Mouse (Mus musculus) retina, embryonic 14.5 days (tissue): ENCODE measurements at regions not wholly inside any gene's neighbourhood (a gene's known extent, or its start where the extent isn't known, plus 50 kb on each side); places are given as distances from the start of the nearest gene placed in this dataset.

Source experiments
- DNase-seq: peaks from one replicate; pipeline ENCODE4 v3.0.0-alpha.2; 2015; ENCODE audit warnings: low spot score

- DNase-seq: no peak
Observed at GRCm38 (mm10) chr16:93533205-93533604, 70.7 kb downstream of the Setd4 start.

- DNase-seq: no peak
Observed at GRCm38 (mm10) chr16:93531937-93532336, 71.9 kb downstream of the Setd4 start.

GRCm38 (mm10) chr16:93522485-93522884 lies 81.4 kb downstream of the Setd4 start:
- no peak for DNase-seq

- no peak for DNase-seq
Observed at GRCm38 (mm10) chr16:93520481-93520880, 83.4 kb downstream of the Setd4 start.

GRCm38 (mm10) chr16:93518620-93519019 lies 85.2 kb downstream of the Setd4 start:
- DNase-seq: no peak

- no peak for DNase-seq
Observed at GRCm38 (mm10) chr16:93516793-93517192, 87.1 kb downstream of the Setd4 start.

- DNase-seq: no peak
Observed at GRCm38 (mm10) chr16:93515456-93515941, 88.4 kb downstream of the Setd4 start.

- DNase-seq: no peak
Observed at GRCm38 (mm10) chr16:93513616-93514041, 90.2 kb downstream of the Setd4 start.

- no peak for DNase-seq
Observed at GRCm38 (mm10) chr16:93511988-93512387, 91.9 kb downstream of the Setd4 start.

- peak; percentile 19 for DNase-seq
Observed at GRCm38 (mm10) chr16:93511517-93511916, 92.3 kb downstream of the Setd4 start.

GRCm38 (mm10) chr16:93498800-93499199 lies 105.1 kb downstream of the Setd4 start:
- no peak for DNase-seq

GRCm38 (mm10) chr16:93493337-93494002 lies 110.4 kb downstream of the Setd4 start:
- no peak for DNase-seq

- no peak for DNase-seq
Observed at GRCm38 (mm10) chr16:93486646-93487550, 117.0 kb downstream of the Setd4 start.

- DNase-seq: no peak
Observed at GRCm38 (mm10) chr16:93469957-93470356, 133.9 kb downstream of the Setd4 start.

GRCm38 (mm10) chr16:93465741-93466140 lies 138.1 kb downstream of the Setd4 start:
- DNase-seq: no peak

- no peak for DNase-seq
Observed at GRCm38 (mm10) chr16:93464898-93465297, 139.0 kb downstream of the Setd4 start.

GRCm38 (mm10) chr16:93463405-93463804 lies 140.5 kb downstream of the Setd4 start:
- no peak for DNase-seq

GRCm38 (mm10) chr16:93462286-93462610 lies 141.6 kb downstream of the Setd4 start:
- DNase-seq: no peak

- no peak for DNase-seq
Observed at GRCm38 (mm10) chr16:93461406-93462285, 142.2 kb downstream of the Setd4 start.

GRCm38 (mm10) chr16:93459497-93460240 lies 144.2 kb downstream of the Setd4 start:
- no peak for DNase-seq
